Mouse (Mus musculus): ENCODE results near the gene Fam13c.

DNA sequence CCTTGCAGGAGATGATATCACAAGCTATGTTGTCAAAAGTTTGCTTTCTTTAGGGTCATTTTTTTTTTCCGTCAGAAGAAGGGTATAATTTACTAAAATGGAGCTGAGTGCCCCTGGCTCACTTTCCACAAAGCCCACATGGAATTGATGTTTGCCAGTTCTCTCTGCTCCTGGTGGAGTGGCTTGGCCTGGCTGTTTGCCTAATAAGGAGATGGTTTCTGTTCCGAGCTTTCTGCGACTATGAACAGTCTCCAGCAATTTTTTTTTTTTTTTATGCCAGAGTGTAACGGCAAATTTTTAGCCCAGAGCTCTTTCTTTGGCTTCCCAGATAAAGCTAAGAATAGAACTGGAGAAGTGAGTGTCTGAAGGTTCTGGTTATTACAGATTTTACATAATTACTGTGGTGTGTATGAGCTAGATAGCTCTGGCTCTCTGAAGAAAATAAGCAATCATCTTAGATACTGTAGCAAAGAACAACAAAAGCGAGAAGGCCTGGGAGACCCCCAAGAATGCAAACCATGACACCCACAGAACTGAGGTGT lies 12.1 kb upstream of the Fam13c start:
- TF ChIP-seq CTCF (IDR thresholded peaks at IDR 0.05; ENCODE audit: extremely low read depth, insufficient read depth, insufficient read length, insufficient replicate concordance), result no peak
- TF ChIP-seq POLR2A (IDR thresholded peaks at IDR 0.05; ENCODE audit: low read depth, low read length), result no peak
